Mouse (Mus musculus) inflammation-experienced regulatory T-cells, adult 6 months (primary cell): ENCODE data around the gene Olfr360. TPM values are rescaled to one million over a fixed set of nuclear protein-coding genes. Genes with fewer than 3 reads are reported as not detected.
"Not testable (repeated sequence)": the region's sequence is repeated elsewhere in the genome, so short reads cannot be mapped to it uniquely, and the experiment has no call there.

ENCODE experiments used
- ATAC-seq: one replicate; pipeline ENCODE4 v1.8.0; 2017
- polyA plus RNA-seq, 3 experiments: library from polyadenylated mRNA; unstranded; fragments of 100-300 nt; shearing (Covaris generic); gene quantifications; one replicate each; pipeline ENCODE4 v1.2.1; 2017

Gene Olfr360
- not detected for polyA plus RNA-seq

GRCm38 (mm10) chr2:37065446-37065845, at the start of gene Olfr360:
TSS of gene Olfr360 (plus strand) at chr2:37065746.
- ATAC-seq = no peak

GRCm38 (mm10) chr2:37089190-37089589, 23.6 kb downstream of the Olfr360 start, which contains the start of gene Olfr361:
TSS of gene Olfr361 (minus strand) at chr2:37089290.
- ATAC-seq = not testable (repeated sequence)

- ATAC-seq = no peak
Observed at GRCm38 (mm10) chr2:37117810-37118209, 52.3 kb downstream of the Olfr360 start, which contains the start of gene Olfr362. TSS of gene Olfr362 (minus strand) at chr2:37117910.

Other genes starting within 250 kb of the Olfr360 start
- not detected for gene Olfr3, start 248.7 kb upstream of the Olfr360 start, polyA plus RNA-seq
- gene Olfr350, start 219.4 kb upstream of the Olfr360 start, polyA plus RNA-seq = not detected
- not detected for gene Olfr351, start 203.1 kb upstream of the Olfr360 start, polyA plus RNA-seq
- gene Olfr352, start 197.3 kb upstream of the Olfr360 start, polyA plus RNA-seq = not detected
- not detected for gene Olfr353, start 172.8 kb upstream of the Olfr360 start, polyA plus RNA-seq
- gene Olfr354, start 160.1 kb upstream of the Olfr360 start, polyA plus RNA-seq = under 1 TPM; 0.04 to 0.24 (median 0.04) TPM
- not detected for gene Olfr355, start 136.8 kb upstream of the Olfr360 start, polyA plus RNA-seq
- gene Olfr356, start 128.6 kb upstream of the Olfr360 start, polyA plus RNA-seq = not detected
- gene Olfr357, start 71.9 kb upstream of the Olfr360 start, polyA plus RNA-seq = not detected
- not detected for gene Olfr358, start 56.4 kb upstream of the Olfr360 start, polyA plus RNA-seq
- gene Olfr361, start 23.5 kb downstream of the Olfr360 start, polyA plus RNA-seq = not detected
- not detected for gene Olfr362, start 52.2 kb downstream of the Olfr360 start, polyA plus RNA-seq
- gene Olfr364-ps1, start 73.6 kb downstream of the Olfr360 start, polyA plus RNA-seq = not detected
- not detected for gene Olfr365, start 122.5 kb downstream of the Olfr360 start, polyA plus RNA-seq
- gene Olfr366, start 145.8 kb downstream of the Olfr360 start, polyA plus RNA-seq = under 1 TPM in 2 of 3 experiments, not detected in 1; 0.06 to 0.07 TPM